In the genomic region with DNA sequence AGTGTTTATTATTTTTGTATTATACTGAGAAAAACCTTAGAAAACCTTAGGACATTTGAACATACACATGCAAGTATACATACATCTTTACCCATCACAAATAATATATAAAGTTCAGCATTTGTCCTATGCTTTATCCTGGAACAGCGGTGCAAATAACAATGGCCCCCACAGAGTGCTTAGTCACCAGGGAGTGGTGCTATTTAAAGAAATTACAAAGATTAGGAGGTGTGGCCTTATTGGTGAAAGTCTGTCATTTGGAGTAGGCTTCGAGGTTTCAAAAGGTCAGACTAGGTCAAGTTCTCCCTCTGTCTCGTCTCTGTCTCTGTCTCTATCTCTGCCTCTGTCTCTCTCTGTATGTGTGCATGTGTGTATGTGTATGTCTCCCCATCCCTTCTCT, we compare ENCODE assay signal across 30 mouse cellular contexts. TPM values are rescaled to one million over a fixed set of nuclear protein-coding genes. Genes with fewer than 3 reads are reported as not detected.
DNase-seq lines count a peak whose midpoint lies in the region; ATAC-seq and TF ChIP-seq lines count a peak whose summit lies in the region.
"Had no signal": no experiment of that assay in that cellular context is flagged by ENCODE, and none has a peak within 500 bp of the region (broad histone marks: within the 10 kb centered on the region; RNA-seq: fewer than 3 reads in every experiment).

No protein-coding gene starts in this region.

- no peaks in the 10 kb centered on the region for H3K27me3 ChIP-seq in heart, embryonic 10.5 days (ENCODE audit: insufficient read depth, poor library complexity, severe bottlenecking)
- no peaks in the 10 kb centered on the region for H3K27me3 ChIP-seq in intestine, postnatal 0 days (replicated peaks; ENCODE audit: control insufficient read depth, insufficient read depth, low read length)
- H3K27me3 ChIP-seq: CH12.LX; embryonic facial prominence, embryonic 13.5 days; forebrain, embryonic 13.5 days; heart, embryonic 12.5 days; heart, embryonic 15.5 days; hindbrain, embryonic 12.5 days; hindbrain, embryonic 15.5 days; Patski had no signal

- no peak for TF ChIP-seq CTCF in intestine, postnatal 0 days (IDR thresholded peaks at IDR 0.05; ENCODE audit: low read depth)

- DNase-seq in heart, embryonic 10.5 days (ENCODE audit: low spot score) = no peak
- no peak for DNase-seq in heart, postnatal 10 days
- DNase-seq in 416B (ENCODE audit: low read depth) = peak; percentile 21
- DNase-seq in R1 (ENCODE audit: low read depth, low spot score) = peak; percentile 27
- DNase-seq in layer of hippocampus, postnatal 36 days = no peak
- DNase-seq: adrenal gland, adult 2 months; adrenal gland, postnatal 14 days; B cell, adult 2 months; cerebellum, adult 11-12 months; cerebellum, adult 8-10 months; cerebellum, postnatal 10 days; cerebellum, postnatal 36 days; gastrocnemius, postnatal 10 days; gastrocnemius, postnatal 36 days; heart, adult 2 months; kidney, adult 11 months had no signal

- intact Hi-C loops in heart, postnatal 10 days (cut with DNase I) = no loop called here

- H3K9me3 ChIP-seq in heart, embryonic 10.5 days = no peaks in the 10 kb centered on the region
- H3K9me3 ChIP-seq in intestine, postnatal 0 days (ENCODE audit: control insufficient read depth) = no peaks in the 10 kb centered on the region
- H3K9me3 ChIP-seq: embryonic facial prominence, embryonic 10.5 days; embryonic facial prominence, embryonic 13.5 days; forebrain, embryonic 13.5 days; heart, embryonic 12.5 days; heart, embryonic 15.5 days; hindbrain, embryonic 12.5 days; hindbrain, embryonic 15.5 days had no signal

- H3K4me3 ChIP-seq in heart, embryonic 10.5 days = no peak overlapping the region
- H3K4me3 ChIP-seq in intestine, postnatal 0 days (ENCODE audit: low read depth, low read length) = no peak overlapping the region
- H3K4me3 ChIP-seq: embryonic facial prominence, embryonic 10.5 days; embryonic facial prominence, embryonic 13.5 days; erythroblast, embryonic 14.5 days; forebrain, embryonic 13.5 days; heart, adult 2 months; heart, embryonic 12.5 days; heart, embryonic 15.5 days; hindbrain, embryonic 12.5 days; hindbrain, embryonic 15.5 days had no signal

- peak overlapping the region; percentile 6; the same call in 1 of the 2 replicates for H3K27ac ChIP-seq in heart, embryonic 10.5 days
- H3K27ac ChIP-seq in intestine, postnatal 0 days (ENCODE audit: low read depth, low read length) = no peak overlapping the region
- H3K27ac ChIP-seq: embryonic facial prominence, embryonic 10.5 days; embryonic facial prominence, embryonic 13.5 days; forebrain, embryonic 13.5 days; heart, adult 2 months; heart, embryonic 15.5 days; hindbrain, embryonic 12.5 days; hindbrain, embryonic 15.5 days had no signal

- no peak overlapping the region for H3K4me2 ChIP-seq in intestine, postnatal 0 days (replicated peaks; ENCODE audit: low read depth)
- H3K4me2 ChIP-seq: embryonic facial prominence, embryonic 13.5 days; forebrain, embryonic 13.5 days; heart, embryonic 12.5 days; heart, embryonic 15.5 days; hindbrain, embryonic 12.5 days; hindbrain, embryonic 15.5 days had no signal

- ATAC-seq in megakaryocyte-erythroid progenitor cell, adult 5-6 weeks (replicated peaks; ENCODE audit: low FRiP score, low TSS enrichment, poor library complexity, severe bottlenecking) = peak; percentile 95
- ATAC-seq in intestine, postnatal 0 days = no peak
- ATAC-seq in cerebellum, adult (ENCODE audit: insufficient number of reproducible peaks, low FRiP score, low TSS enrichment) = no peak
- ATAC-seq: forebrain, embryonic 13.5 days; forebrain, embryonic 16.5 days; Patski had no signal

- no peak overlapping the region for H3K9ac ChIP-seq in intestine, postnatal 0 days (ENCODE audit: low read depth, low read length)
- H3K9ac ChIP-seq: embryonic facial prominence, embryonic 13.5 days; forebrain, embryonic 13.5 days; heart, embryonic 12.5 days; heart, embryonic 15.5 days; hindbrain, embryonic 12.5 days; hindbrain, embryonic 15.5 days had no signal

- WGBS in heart, embryonic 10.5 days = 49% methylated on average over 3 of the region's 3 CpGs
- 47% methylated on average over 3 of the region's 3 CpGs for WGBS in intestine, postnatal 0 days

- H3K36me3 ChIP-seq in heart, embryonic 10.5 days = no peaks in the 10 kb centered on the region
- no peaks in the 10 kb centered on the region for H3K36me3 ChIP-seq in intestine, postnatal 0 days (ENCODE audit: control insufficient read depth, insufficient read depth)
- H3K36me3 ChIP-seq: embryonic facial prominence, embryonic 10.5 days; embryonic facial prominence, embryonic 13.5 days; heart, embryonic 12.5 days; heart, embryonic 15.5 days; hindbrain, embryonic 12.5 days; hindbrain, embryonic 15.5 days had no signal

- 0 out of 2 replicates have a peak, but pooled peaks cover 2% of the 10 kb centered on the region for H3K4me1 ChIP-seq in heart, embryonic 10.5 days
- H3K4me1 ChIP-seq in intestine, postnatal 0 days (replicated peaks; ENCODE audit: control insufficient read depth, insufficient read depth, low read length) = no peaks in the 10 kb centered on the region
- H3K4me1 ChIP-seq: embryonic facial prominence, embryonic 10.5 days; embryonic facial prominence, embryonic 13.5 days; forebrain, embryonic 13.5 days; heart, embryonic 15.5 days; hindbrain, embryonic 12.5 days; hindbrain, embryonic 15.5 days had no signal

RNA-seq across cellular contexts. Expression of a gene that starts 32.9 kb away (rescaled TPM):
- 1.8 and 3.4 TPM in 2 replicates for polyA plus RNA-seq in heart, embryonic 10.5 days (2016; fragmentation: Nextera tagmentation; extraction: Ambion mirVana)
- total RNA-seq in heart, postnatal 10 days (2021) = 10 to 100 TPM; 10.5 to 12.9 TPM
- total RNA-seq in megakaryocyte-erythroid progenitor cell, adult 5-6 weeks (2014; fragmentation: Nextera tagmentation) = 4.5 and 8.2 TPM in 2 replicates
- total RNA-seq in megakaryocyte-erythroid progenitor cell, adult 5-6 weeks (2017) = 3.4 and 7.8 TPM in 2 replicates
- 9.0 and 9.1 TPM in 2 replicates for polyA plus RNA-seq in intestine, postnatal 0 days (2015; fragmentation: Nextera tagmentation; extraction: Ambion mirVana)
- 1 to 10 TPM; 9.1 to 9.6 TPM for total RNA-seq in layer of hippocampus, postnatal 36 days (2021)
- polyA plus RNA-seq: erythroblast, embryonic 14.5 days had no signal

Comparison
In these comparisons a context has a peak if more than half of its experiments do, and no peak if none do; other contexts are left out.
1. DNase-seq: peak in 416B (single experiment) and R1 (single experiment); none in heart, embryonic 10.5 days (single experiment), heart, postnatal 10 days (0 of 2) and layer of hippocampus, postnatal 36 days (0 of 2).